Comparison of ENCODE assay signal across 8 mouse cellular contexts in the genomic region with DNA sequence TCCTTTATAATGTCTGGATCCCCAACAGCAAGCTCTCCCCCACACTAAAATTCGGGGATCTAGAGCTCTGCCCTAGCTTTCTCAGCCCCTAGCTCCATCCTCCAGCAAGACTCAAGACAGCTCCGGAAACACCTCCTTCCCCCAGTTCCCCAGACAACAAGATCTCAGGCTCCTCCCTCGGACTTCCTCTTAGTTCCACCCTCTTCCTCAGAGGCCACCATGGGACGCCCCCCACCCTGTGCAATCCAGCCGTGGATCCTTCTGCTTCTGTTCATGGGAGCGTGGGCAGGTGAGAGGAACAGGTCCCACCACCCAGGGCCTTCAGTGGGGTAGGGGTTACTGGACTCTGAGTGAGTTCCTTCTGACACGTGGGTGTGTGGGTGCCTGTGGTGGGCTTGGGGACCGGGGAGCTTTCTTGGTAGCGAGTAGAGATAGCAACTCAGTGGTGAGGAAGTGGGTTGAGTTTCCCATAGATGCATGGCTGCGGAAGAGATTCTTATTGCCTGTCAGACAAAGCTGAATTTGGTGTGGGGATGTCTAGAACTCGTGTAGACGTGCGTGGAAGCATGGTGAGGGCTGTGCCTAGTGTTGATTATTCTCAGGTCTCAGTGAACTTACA. TPM values are rescaled to one million over a fixed set of nuclear protein-coding genes. Genes with fewer than 3 reads are reported as not detected.
DNase-seq lines count a peak whose midpoint lies in the region; ATAC-seq lines count a peak whose summit lies in the region.

No protein-coding gene starts in this region.

- peak overlapping the region; percentile 76; the same call in 1 of the 2 replicates for H3K9ac ChIP-seq in heart, embryonic 13.5 days
- H3K9ac ChIP-seq in limb, embryonic 15.5 days, result 0 out of 2 replicates have a peak overlapping the region, but pooled peaks have one; percentile 20

- peak overlapping the region; percentile 59 for H3K4me3 ChIP-seq in heart, embryonic 13.5 days
- peak overlapping the region; percentile 52 for H3K4me3 ChIP-seq in limb, embryonic 15.5 days

- H3K36me3 ChIP-seq in heart, embryonic 13.5 days, result no peaks in the 10 kb centered on the region; the same call in 1 of the 2 replicates
- no peaks in the 10 kb centered on the region for H3K36me3 ChIP-seq in limb, embryonic 15.5 days

- WGBS in heart, embryonic 13.5 days, result 32% methylated on average over 13 of the region's 13 CpGs
- 39% methylated on average over 13 of the region's 13 CpGs for WGBS in limb, embryonic 15.5 days

- H3K4me2 ChIP-seq in heart, embryonic 13.5 days, result peak overlapping the region; percentile 83
- peak overlapping the region; percentile 81 for H3K4me2 ChIP-seq in limb, embryonic 15.5 days

- H3K27me3 ChIP-seq in heart, embryonic 13.5 days (replicated peaks), result peaks cover 50% of the 10 kb centered on the region
- peaks cover 17% of the 10 kb centered on the region for H3K27me3 ChIP-seq in limb, embryonic 15.5 days

- H3K27ac ChIP-seq in heart, embryonic 13.5 days (replicated peaks), result no peak overlapping the region
- H3K27ac ChIP-seq in limb, embryonic 15.5 days, result no peak overlapping the region

- peaks cover 17% of the 10 kb centered on the region for H3K4me1 ChIP-seq in heart, embryonic 13.5 days
- peaks cover 21% of the 10 kb centered on the region for H3K4me1 ChIP-seq in limb, embryonic 15.5 days

- peak; percentile 3 for DNase-seq in retina, embryonic 14.5 days (ENCODE audit: low spot score)
- DNase-seq in retina, postnatal 1 day, result no peak
- DNase-seq in naive thymus-derived CD4-positive, alpha-beta T cell, adult 2 months (ENCODE audit: low read depth), result peak; percentile 57
- no peak for DNase-seq in yolk sac, embryonic 10.5 days (ENCODE audit: low spot score)
- DNase-seq in spleen, postnatal 14 days (ENCODE audit: low spot score in 2 of 2), result no peak
- DNase-seq in adrenal gland, postnatal 4 days (ENCODE audit: low spot score in 2 of 2), result no peak

- no peaks in the 10 kb centered on the region for H3K9me3 ChIP-seq in heart, embryonic 13.5 days
- no peaks in the 10 kb centered on the region for H3K9me3 ChIP-seq in limb, embryonic 15.5 days

- ATAC-seq in heart, embryonic 13.5 days (ENCODE audit: extremely low read depth, insufficient number of reproducible peaks, low FRiP score, low TSS enrichment), result peak; percentile 44; the same call in 1 of the 2 replicates
- no peak for ATAC-seq in limb, embryonic 15.5 days (ENCODE audit: insufficient number of reproducible peaks, low FRiP score, low TSS enrichment, low read depth)

RNA-seq across cellular contexts. Expression of gene Klk8, which starts 0.6 kb away (rescaled TPM):
- 25.8 and 27.9 TPM in 2 replicates for polyA plus RNA-seq in heart, embryonic 13.5 days (2015; fragmentation: Nextera tagmentation; extraction: Ambion mirVana)
- 60.6 and 64.4 TPM in 2 replicates for polyA plus RNA-seq in limb, embryonic 15.5 days (2015; fragmentation: Nextera tagmentation; extraction: Ambion mirVana)
- 1 to 10 TPM; 4.9 to 6.1 TPM for total RNA-seq in adrenal gland, postnatal 4 days (2021)

RNA-seq across cellular contexts. Expression of gene Klk9, which starts 6.3 kb away (rescaled TPM):
- 0.13 and 0.25 TPM in 2 replicates for polyA plus RNA-seq in heart, embryonic 13.5 days (2015; fragmentation: Nextera tagmentation; extraction: Ambion mirVana)
- polyA plus RNA-seq in limb, embryonic 15.5 days (2015; fragmentation: Nextera tagmentation; extraction: Ambion mirVana), result 1.5 TPM in 2 replicates
- not detected for total RNA-seq in adrenal gland, postnatal 4 days (2021)

RNA-seq across cellular contexts. Expression of gene Klk7, which starts 13.1 kb away (rescaled TPM):
- 0.09 and 0.10 TPM in 2 replicates for polyA plus RNA-seq in heart, embryonic 13.5 days (2015; fragmentation: Nextera tagmentation; extraction: Ambion mirVana)
- 6.7 and 13.4 TPM in 2 replicates for polyA plus RNA-seq in limb, embryonic 15.5 days (2015; fragmentation: Nextera tagmentation; extraction: Ambion mirVana)
- not detected for total RNA-seq in adrenal gland, postnatal 4 days (2021)

RNA-seq across cellular contexts. Expression of gene Klk10, which starts 17.1 kb away (rescaled TPM):
- 0.10 and 0.11 TPM in 2 replicates for polyA plus RNA-seq in heart, embryonic 13.5 days (2015; fragmentation: Nextera tagmentation; extraction: Ambion mirVana)
- polyA plus RNA-seq in limb, embryonic 15.5 days (2015; fragmentation: Nextera tagmentation; extraction: Ambion mirVana), result 38.4 and 45.0 TPM in 2 replicates
- under 1 TPM; 0.51 to 0.64 TPM for total RNA-seq in adrenal gland, postnatal 4 days (2021)

RNA-seq across cellular contexts. Expression of gene Klk11, which starts 23.5 kb away (rescaled TPM):
- polyA plus RNA-seq in heart, embryonic 13.5 days (2015; fragmentation: Nextera tagmentation; extraction: Ambion mirVana), result not detected in 2 replicates
- 20.2 and 22.0 TPM in 2 replicates for polyA plus RNA-seq in limb, embryonic 15.5 days (2015; fragmentation: Nextera tagmentation; extraction: Ambion mirVana)
- not detected for total RNA-seq in adrenal gland, postnatal 4 days (2021)

Comparison
In these comparisons a context has a peak if more than half of its experiments do, and no peak if none do; other contexts are left out.
1. DNase-seq: peak in retina, embryonic 14.5 days (single experiment) and naive thymus-derived CD4-positive, alpha-beta T cell, adult 2 months (single experiment); none in retina, postnatal 1 day (single experiment), yolk sac, embryonic 10.5 days (single experiment), spleen, postnatal 14 days (0 of 2) and adrenal gland, postnatal 4 days (0 of 2).